Mouse (Mus musculus) kidney, postnatal 0 days (tissue): ENCODE results near the gene Abhd17a. TPM values are rescaled to one million over a fixed set of nuclear protein-coding genes. Genes with fewer than 3 reads are reported as not detected.

Experiments used
- ATAC-seq: fragments of 200-750 bp; cut with Nextera tagmentation; replicated peaks from 2 replicates; pipeline ENCODE4 v1.8.0; 2017; ENCODE audit warnings: low read depth, moderate number of reproducible peaks, moderate TSS enrichment, moderate library complexity; ENCODE audit not compliant: low FRiP score
- DNase-seq: peaks from one replicate; pipeline ENCODE4 v3.0.0-alpha.2; 2016; ENCODE audit warnings: low spot score
- H3K27ac ChIP-seq: fragments of 300-500 bp; sonication (generic); 2 replicates; pipeline ENCODE4 v1.5.1; 2014; ENCODE audit warnings: mild to moderate bottlenecking
- H3K27me3 ChIP-seq: fragments of 300-500 bp; sonication (generic); 2 replicates; pipeline ENCODE4 v1.6.1; 2014; ENCODE audit warnings: low read length, mixed read lengths; ENCODE audit not compliant: insufficient read depth
- H3K36me3 ChIP-seq: fragments of 300-500 bp; sonication (generic); 2 replicates; pipeline ENCODE4 v1.6.1; 2014; ENCODE audit warnings: low read length, mixed read lengths; ENCODE audit not compliant: insufficient read depth
- H3K4me1 ChIP-seq: fragments of 300-500 bp; sonication (generic); replicated peaks from 2 replicates; pipeline ENCODE4 v1.6.1; 2014; ENCODE audit warnings: antibody characterized with exemption, low read length, mixed read lengths; ENCODE audit not compliant: insufficient read depth
- H3K4me2 ChIP-seq: fragments of 300-500 bp; sonication (generic); 2 replicates; pipeline ENCODE4 v1.6.1; 2014; ENCODE audit warnings: mild to moderate bottlenecking, low read length, moderate library complexity, mixed read lengths
- H3K4me3 ChIP-seq: fragments of 300-500 bp; sonication (generic); replicated peaks from 2 replicates; pipeline ENCODE4 v1.5.1; 2014; ENCODE audit warnings: low read depth, low read length
- H3K9ac ChIP-seq: fragments of 300-500 bp; sonication (generic); 2 replicates; pipeline ENCODE4 v1.6.1; 2014; ENCODE audit warnings: low read depth, low read length
- H3K9me3 ChIP-seq: fragments of 300-500 bp; sonication (generic); replicated peaks from 2 replicates; pipeline ENCODE4 v1.6.1; 2016; ENCODE audit warnings: low read length, inconsistent platforms, mixed read lengths
- CTCF ChIP-seq: IDR thresholded peaks from 2 replicates; pipeline ENCODE4 v1.5.1; 2016; ENCODE audit warnings: antibody characterized with exemption, low read depth, mild to moderate bottlenecking, moderate library complexity
- WGBS: fragments of 180-500 bp; shearing (Covaris S2); extraction: QIAGEN DNeasy Blood & Tissue Kit; methylation state at CpG from one replicate; pipeline ENCODE4 v1.1.7; 2014; 5-methylcytosine and 5-hydroxymethylcytosine counted together
- polyA plus RNA-seq: library from polyadenylated mRNA; unstranded; fragments of >200 nt; fragmentation: Nextera tagmentation; extraction: Ambion mirVana; gene quantifications from 2 replicates; pipeline ENCODE4 v1.2.1, GENCODE M21; 2015

Gene Abhd17a
- 104 and 121 TPM in 2 replicates for polyA plus RNA-seq

DNA sequence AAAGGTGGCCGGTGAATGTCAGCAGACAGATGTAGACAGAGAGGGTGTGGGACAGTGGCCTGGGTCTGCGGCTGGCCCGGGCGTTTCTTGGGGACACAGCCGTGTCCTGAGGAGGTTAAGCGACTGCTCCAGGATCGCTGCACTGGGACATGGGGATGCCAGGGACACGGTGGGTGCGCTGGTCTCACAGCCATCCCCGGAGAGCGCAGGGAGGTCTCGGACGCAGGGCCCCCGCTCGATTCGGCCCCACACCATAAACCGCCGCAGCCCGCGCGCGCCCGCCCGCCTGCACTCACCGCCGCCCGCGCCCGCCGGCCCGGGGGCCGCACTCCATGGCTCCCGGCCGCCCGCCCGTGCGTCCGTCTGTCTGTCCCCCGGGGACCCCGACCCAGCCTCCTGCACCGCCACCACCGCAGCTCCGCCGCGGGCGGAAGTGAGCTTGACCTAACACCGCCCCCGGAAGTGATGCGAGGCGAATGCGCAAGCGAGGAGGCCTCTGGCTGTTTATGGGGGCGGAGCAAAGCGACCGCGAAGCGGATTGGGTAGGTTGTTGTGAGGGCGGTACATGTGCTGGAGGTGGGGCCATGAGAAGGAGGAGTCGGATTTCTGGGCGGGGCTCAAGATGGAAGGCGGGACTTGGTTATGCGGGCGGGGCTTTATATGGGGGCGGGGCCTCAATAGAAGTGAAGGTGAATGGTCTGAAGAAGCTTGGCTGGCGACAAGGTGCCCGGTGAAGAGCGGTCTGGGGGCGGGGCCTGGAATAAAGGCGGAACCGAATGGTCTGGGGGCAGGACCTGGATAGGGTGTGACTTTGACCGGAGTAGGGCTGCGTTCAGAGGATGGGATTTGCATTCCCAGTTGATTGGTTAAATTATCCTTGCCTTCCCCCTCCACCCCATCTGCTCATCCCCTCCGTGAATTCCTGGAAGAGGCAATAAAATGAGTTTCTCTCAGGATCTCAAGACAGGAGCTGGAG, at the start of gene Abhd17a:
Gene Abhd17a, minus strand, starts transcription at position 463 of the 976 bp plus-strand sequence.
- H3K27me3 ChIP-seq, result no peaks in the 10 kb centered on the region
- H3K4me1 ChIP-seq, result peaks cover 17% of the 10 kb centered on the region
- no peaks in the 10 kb centered on the region for H3K9me3 ChIP-seq
- DNase-seq (peak; percentile 99), ATAC-seq (peak; percentile 96)
- H3K4me2 ChIP-seq, result peak within 1 kb of the TSS; percentile 80
- WGBS, result under 1% methylated on average over 65 of the region's 73 CpGs
- H3K4me3 ChIP-seq, result peak within 1 kb of the TSS; percentile 79
- peak within 1 kb of the TSS; percentile 81 for H3K9ac ChIP-seq
- H3K27ac ChIP-seq, result peak within 1 kb of the TSS; percentile 69
- no peak for TF ChIP-seq CTCF
- H3K36me3 ChIP-seq, result peaks cover 12% of the 10 kb centered on the region; the same call in 1 of the 2 replicates

DNA sequence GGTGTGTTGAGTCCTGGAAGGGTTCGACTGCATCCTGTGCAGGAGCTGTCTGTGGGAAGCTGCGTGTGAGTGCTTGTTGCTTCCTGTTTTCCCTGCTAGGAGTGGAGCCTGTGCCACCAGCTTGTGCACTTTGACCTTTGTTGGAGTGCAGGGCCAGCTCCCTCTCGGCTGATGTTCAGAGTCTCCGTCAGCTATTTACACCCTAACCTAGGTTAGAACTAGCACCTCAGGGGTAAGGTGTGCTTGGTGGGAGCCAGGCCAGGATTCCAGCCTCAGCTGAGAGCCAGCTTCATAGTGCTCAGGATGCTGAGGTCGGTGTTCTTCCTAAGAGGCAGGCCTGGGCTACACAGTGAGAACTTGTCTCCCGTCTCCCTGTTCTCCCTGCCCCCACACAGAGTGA, 45.2 kb upstream of the Abhd17a start:
- Histone ChIP-seq H3K4me3 (no peak overlapping the region), H3K4me1 (no peaks in the 10 kb centered on the region), H3K36me3 (peaks cover 56% of the 10 kb centered on the region), H3K4me2 (no peak overlapping the region), H3K9ac (no peak overlapping the region), H3K27ac (no peak overlapping the region), H3K9me3 (no peaks in the 10 kb centered on the region), H3K27me3 (no peaks in the 10 kb centered on the region)
- WGBS, result 66% methylated on average over 6 of the region's 6 CpGs
- no peak for TF ChIP-seq CTCF
- no peak for DNase-seq
- peak; percentile 7; the same call in 1 of the 2 replicates for ATAC-seq

DNA sequence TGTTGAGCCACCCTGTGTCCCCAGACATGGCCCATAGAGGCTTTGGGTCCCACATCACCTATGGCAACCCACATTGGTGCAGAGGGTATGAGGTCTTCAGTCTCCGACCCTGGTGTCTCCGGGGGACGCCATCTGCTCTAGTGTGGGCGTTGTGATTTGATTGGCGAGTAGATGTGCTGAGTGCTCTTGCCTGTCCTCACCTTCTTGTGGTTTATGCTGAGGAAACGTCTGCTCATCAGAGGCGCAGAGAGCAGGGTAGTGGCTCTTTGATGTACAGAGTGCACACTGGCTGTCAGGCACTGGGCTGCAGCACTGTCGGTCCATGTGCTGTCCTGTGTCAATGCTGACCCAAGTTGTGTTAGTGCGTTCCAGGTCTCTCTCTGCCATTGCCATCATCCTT, 38.8 kb upstream of the Abhd17a start:
- H3K27ac ChIP-seq, result 0 out of 2 replicates have a peak overlapping the region, but pooled peaks have one; percentile 5
- no peaks in the 10 kb centered on the region for H3K9me3 ChIP-seq
- WGBS, result 80% methylated on average over 9 of the region's 9 CpGs
- H3K36me3 ChIP-seq, result peaks cover 3% of the 10 kb centered on the region; the same call in 1 of the 2 replicates
- ATAC-seq, result no peak
- H3K9ac ChIP-seq, result 0 out of 2 replicates have a peak overlapping the region, but pooled peaks have one; percentile 31
- no peak for TF ChIP-seq CTCF
- no peak overlapping the region for H3K4me3 ChIP-seq
- H3K4me2 ChIP-seq, result no peak overlapping the region
- no peaks in the 10 kb centered on the region for H3K27me3 ChIP-seq
- H3K4me1 ChIP-seq, result peaks cover 31% of the 10 kb centered on the region; the same call in 1 of the 2 replicates
- DNase-seq, result no peak

DNA sequence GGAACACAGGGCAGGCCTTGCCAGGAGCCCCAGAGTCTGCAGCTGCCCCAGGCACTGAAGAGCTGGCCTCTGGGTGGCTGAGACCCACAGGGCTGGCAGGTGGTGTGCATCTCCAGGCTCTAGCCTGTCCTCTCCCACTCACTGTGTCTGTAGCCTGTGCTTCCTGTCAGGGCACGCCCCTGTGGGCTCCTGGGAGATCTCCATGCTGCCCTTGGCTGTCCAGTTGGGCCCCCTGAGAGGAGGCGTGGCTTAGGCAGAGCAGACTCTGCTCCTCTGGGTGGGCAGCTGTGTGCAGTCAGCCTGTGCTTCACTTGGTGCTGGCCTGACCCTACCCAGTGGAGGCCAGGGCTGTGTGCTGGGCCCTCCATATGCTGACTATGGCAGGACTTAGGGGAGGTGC, 37.5 kb upstream of the Abhd17a start:
- H3K27me3 ChIP-seq, result no peaks in the 10 kb centered on the region
- WGBS, result 14% methylated on average over 2 of the region's 2 CpGs
- peak overlapping the region; percentile 64 for H3K27ac ChIP-seq
- no peaks in the 10 kb centered on the region for H3K9me3 ChIP-seq
- no peak overlapping the region for H3K4me2 ChIP-seq
- ATAC-seq (peak; percentile 87), DNase-seq (peak; percentile 91)
- no peak for TF ChIP-seq CTCF
- H3K36me3 ChIP-seq, result peaks cover 3% of the 10 kb centered on the region; the same call in 1 of the 2 replicates
- H3K9ac ChIP-seq, result 0 out of 2 replicates have a peak overlapping the region, but pooled peaks have one; percentile 0
- peaks cover 34% of the 10 kb centered on the region; the same call in 1 of the 2 replicates for H3K4me1 ChIP-seq
- no peak overlapping the region for H3K4me3 ChIP-seq

DNA sequence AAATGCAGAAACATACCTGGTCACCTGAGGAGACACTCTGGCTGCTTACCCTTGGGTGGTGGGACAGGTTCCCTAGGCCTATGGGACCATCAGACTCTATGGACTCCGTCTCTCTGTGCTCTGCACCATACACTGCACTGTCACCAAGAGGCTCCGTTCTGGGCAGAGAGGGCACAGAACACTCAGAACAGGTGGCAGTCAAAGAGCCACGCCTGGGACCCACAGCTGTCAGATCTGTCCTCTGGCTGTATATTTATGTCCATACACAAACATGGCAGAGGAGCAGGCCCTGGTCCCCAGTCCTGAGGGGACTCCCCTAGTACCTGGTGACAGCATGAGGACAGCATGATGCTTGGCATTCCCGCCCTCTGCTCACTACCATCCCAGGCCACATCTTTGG, 35.6 kb upstream of the Abhd17a start:
- Histone ChIP-seq H3K36me3 (peaks cover 3% of the 10 kb centered on the region; the same call in 1 of the 2 replicates), H3K4me1 (peaks cover 36% of the 10 kb centered on the region), H3K27ac (peak overlapping the region; percentile 42; the same call in 1 of the 2 replicates), H3K27me3 (no peaks in the 10 kb centered on the region), H3K9ac (0 out of 2 replicates have a peak overlapping the region, but pooled peaks have one; percentile 19), H3K4me3 (no peak overlapping the region), H3K9me3 (no peaks in the 10 kb centered on the region), H3K4me2 (0 out of 2 replicates have a peak overlapping the region, but pooled peaks have one; percentile 3)
- ATAC-seq (no peak), DNase-seq (no peak)
- TF ChIP-seq CTCF, result no peak
- WGBS, result 76% methylated on average over 4 of the region's 4 CpGs
